Comparison of ENCODE assay signal across 8 mouse cellular contexts in genomic region chr11:70646691-70647650, GRCm38 (mm10). TPM values are rescaled to one million over a fixed set of nuclear protein-coding genes. Genes with fewer than 3 reads are reported as not detected.
DNase-seq lines count a peak whose midpoint lies in the region; ATAC-seq lines count a peak whose summit lies in the region.

Rnf167 (plus strand) TSS chr11:70647235.
Slc25a11 (minus strand) TSS chr11:70647479.

- under 1% methylated on average over 63 of the region's 63 CpGs for WGBS in hindbrain, embryonic 11.5 days

- H3K4me2 ChIP-seq in hindbrain, embryonic 11.5 days (replicated peaks; ENCODE audit: low read depth, low read length), result peak within 1 kb of the TSS; percentile 96

- no peaks in the 10 kb centered on the region for H3K27me3 ChIP-seq in hindbrain, embryonic 11.5 days (ENCODE audit: control insufficient read depth, insufficient read depth, low read length)

- H3K36me3 ChIP-seq in hindbrain, embryonic 11.5 days (ENCODE audit: control insufficient read depth, insufficient read depth, low read length), result 0 out of 2 replicates have a peak, but pooled peaks cover 7% of the 10 kb centered on the region

- peak; percentile 98 for DNase-seq in Muller cell, postnatal 12 days (ENCODE audit: inconsistent ontology term)
- DNase-seq in cerebellum, adult 9-11 months, result peak; percentile 99
- peak; percentile 95 to 98 for DNase-seq in frontal cortex, adult 2 months (ENCODE audit: extremely low spot score in 1 of 2, low spot score in 1 of 2)
- DNase-seq in hindbrain, embryonic 11.5 days (ENCODE audit: low spot score), result peak; percentile 99
- DNase-seq in layer of hippocampus, postnatal 10 days (ENCODE audit: low spot score in 2 of 2), result peak; percentile 94 to 96
- DNase-seq in lung, postnatal 10 days, result peak; percentile 99
- peak; percentile 94 for DNase-seq in ovary, postnatal 36 days (ENCODE audit: low spot score)
- peak; percentile 97 for DNase-seq in thymus, postnatal 25 days

- peak within 1 kb of the TSS; percentile 79 for H3K27ac ChIP-seq in hindbrain, embryonic 11.5 days (ENCODE audit: low read depth, low read length)

- H3K9me3 ChIP-seq in hindbrain, embryonic 11.5 days (ENCODE audit: control insufficient read depth, low read length), result no peaks in the 10 kb centered on the region

- H3K4me1 ChIP-seq in hindbrain, embryonic 11.5 days (replicated peaks; ENCODE audit: control insufficient read depth, insufficient read depth, low read length), result peaks cover 12% of the 10 kb centered on the region

- peak within 1 kb of the TSS; percentile 79 for H3K9ac ChIP-seq in hindbrain, embryonic 11.5 days (ENCODE audit: low read depth, low read length)

- ATAC-seq in hindbrain, embryonic 11.5 days (ENCODE audit: low FRiP score), result peak; percentile 86

- peak within 1 kb of the TSS; percentile 69 for H3K4me3 ChIP-seq in hindbrain, embryonic 11.5 days (ENCODE audit: low read depth, low read length)

RNA-seq across cellular contexts. Expression of gene Rnf167, which starts in this region (rescaled TPM):
- 119 and 125 TPM in 2 replicates for polyA plus RNA-seq in frontal cortex, adult 2 months (2012; rRNA removed)
- 86.6 and 94.3 TPM in 2 replicates for polyA plus RNA-seq in hindbrain, embryonic 11.5 days (2014; fragmentation: Nextera tagmentation; extraction: Ambion mirVana)
- 10 to 100 TPM; 60.3 to 61.5 TPM for total RNA-seq in layer of hippocampus, postnatal 10 days (2021)

RNA-seq across cellular contexts. Expression of gene Slc25a11, which starts in this region (rescaled TPM):
- polyA plus RNA-seq in frontal cortex, adult 2 months (2012; rRNA removed), result 132 and 138 TPM in 2 replicates
- 138 and 145 TPM in 2 replicates for polyA plus RNA-seq in hindbrain, embryonic 11.5 days (2014; fragmentation: Nextera tagmentation; extraction: Ambion mirVana)
- total RNA-seq in layer of hippocampus, postnatal 10 days (2021), result 100 to 1,000 TPM; 117 to 125 TPM

Comparison
In these comparisons a context has a peak if more than half of its experiments do, and no peak if none do; other contexts are left out.
1. Peak in every context shown above with its lines: DNase-seq, ATAC-seq, H3K4me3 ChIP-seq and H3K27ac ChIP-seq.